Mouse (Mus musculus) kidney, adult 2 months (tissue): ENCODE results near the gene Gm49395.

Experiments
- CTCF ChIP-seq: fragments of 200-500 bp; conservative IDR thresholded peaks from 2 replicates; pipeline ENCODE4 v1.5.1; 2011; ENCODE audit warnings: low read depth, mild to moderate bottlenecking, control low read depth, low read length, moderate library complexity, mixed read lengths; ENCODE audit not compliant: insufficient read depth, insufficient read length
- POLR2A ChIP-seq: fragments of 200-500 bp; IDR thresholded peaks from one replicate; pipeline ENCODE4 v1.6.1; 2011; ENCODE audit warnings: low read depth, low read length, control low read depth

GRCm38 (mm10) chr13:115130035-115130434, 28.3 kb upstream of the Gm49395 start:
- no peak for TF ChIP-seq CTCF
- no peak for TF ChIP-seq POLR2A
